Mouse (Mus musculus) forebrain, embryonic 14.5 days (tissue): Measurements from ENCODE around the gene Opn4. TPM values are rescaled to one million over a fixed set of nuclear protein-coding genes. Genes with fewer than 3 reads are reported as not detected.

Experiments
- ATAC-seq: fragments of 200-750 bp; cut with Nextera tagmentation; 2 replicates; pipeline ENCODE4 v1.8.0; 2017; ENCODE audit warnings: mild to moderate bottlenecking, moderate library complexity
- DNase-seq: peaks from one replicate; pipeline ENCODE4 v3.0.0-alpha.2; 2015; ENCODE audit warnings: low spot score
- H3K27ac ChIP-seq: fragments of 300-500 bp; sonication (generic); 2 replicates; pipeline ENCODE4 v1.5.1; 2014; ENCODE audit warnings: low read depth, mild to moderate bottlenecking, control low read depth, low read length, moderate library complexity
- H3K27me3 ChIP-seq: fragments of 300-500 bp; sonication (generic); replicated peaks from 2 replicates; pipeline ENCODE4 v1.6.1; 2014; ENCODE audit warnings: low read length, control low read depth, mixed read lengths; ENCODE audit not compliant: control insufficient read depth, insufficient read depth
- H3K36me3 ChIP-seq: fragments of 300-500 bp; sonication (generic); 2 replicates; pipeline ENCODE4 v1.6.1; 2014; ENCODE audit warnings: low read length, control low read depth; ENCODE audit not compliant: control insufficient read depth, insufficient read depth
- H3K4me1 ChIP-seq: fragments of 300-500 bp; sonication (generic); 2 replicates; pipeline ENCODE4 v1.6.1; 2014; ENCODE audit warnings: antibody characterized with exemption, low read length, control low read depth; ENCODE audit not compliant: control insufficient read depth, insufficient read depth
- H3K4me2 ChIP-seq: fragments of 300-500 bp; sonication (generic); 2 replicates; pipeline ENCODE4 v1.6.1; 2014; ENCODE audit warnings: mild to moderate bottlenecking, control low read depth, low read length
- H3K4me3 ChIP-seq: fragments of 300-500 bp; sonication (generic); 2 replicates; pipeline ENCODE4 v1.5.1; 2014; ENCODE audit warnings: low read depth, low read length, control low read depth
- H3K9ac ChIP-seq: fragments of 300-500 bp; sonication (generic); 2 replicates; pipeline ENCODE4 v1.6.1; 2014; ENCODE audit warnings: mild to moderate bottlenecking, low read length, control low read depth, moderate library complexity
- H3K9me3 ChIP-seq: fragments of 300-500 bp; sonication (generic); replicated peaks from 2 replicates; pipeline ENCODE4 v1.6.1; 2016; ENCODE audit warnings: low read length, control low read depth, mixed read lengths; ENCODE audit not compliant: control insufficient read depth
- WGBS: fragments of 180-500 bp; shearing (Covaris S2); extraction: QIAGEN DNeasy Blood & Tissue Kit; methylation state at CpG from one replicate; pipeline ENCODE4 v1.1.7; 2014; 5-methylcytosine and 5-hydroxymethylcytosine counted together
- polyA plus RNA-seq: library from polyadenylated mRNA; unstranded; fragments of >200 nt; fragmentation: Nextera tagmentation; extraction: Ambion mirVana; gene quantifications from 2 replicates; pipeline ENCODE4 v1.2.1, GENCODE M21; 2014

The Opn4 gene
- polyA plus RNA-seq = not detected in 2 replicates

- Histone ChIP-seq H3K9ac (no peak within 1 kb of the TSS), H3K36me3 (no peaks in the 10 kb centered on the region), H3K4me2 (no peak within 1 kb of the TSS), H3K4me3 (no peak within 1 kb of the TSS), H3K27me3 (no peaks in the 10 kb centered on the region), H3K27ac (no peak within 1 kb of the TSS), H3K4me1 (no peaks in the 10 kb centered on the region), H3K9me3 (no peaks in the 10 kb centered on the region)
- no peak for ATAC-seq
- 63% methylated on average over 8 of the region's 8 CpGs for WGBS
- no peak for DNase-seq
Measured at GRCm38 (mm10) chr14:34599941-34600340, at the start of gene Opn4. Gene Opn4, minus strand, starts transcription at chr14:34600142.

- Histone ChIP-seq H3K4me2 (no peak overlapping the region), H3K36me3 (no peaks in the 10 kb centered on the region), H3K9me3 (no peaks in the 10 kb centered on the region), H3K27ac (no peak overlapping the region), H3K4me3 (no peak overlapping the region), H3K27me3 (no peaks in the 10 kb centered on the region), H3K4me1 (no peaks in the 10 kb centered on the region), H3K9ac (no peak overlapping the region)
- WGBS = 84% methylated on average over 8 of the region's 8 CpGs
- ATAC-seq = no peak
- peak; percentile 14 for DNase-seq
Measured at GRCm38 (mm10) chr14:34647870-34648475, 48.0 kb upstream of the Opn4 start.

- Histone ChIP-seq H3K4me1 (no peaks in the 10 kb centered on the region), H3K36me3 (no peaks in the 10 kb centered on the region), H3K4me2 (no peak overlapping the region), H3K4me3 (no peak overlapping the region), H3K9me3 (no peaks in the 10 kb centered on the region), H3K27ac (no peak overlapping the region), H3K27me3 (no peaks in the 10 kb centered on the region), H3K9ac (no peak overlapping the region)
- WGBS = 83% methylated on average over 7 of the region's 7 CpGs
- ATAC-seq (no peak), DNase-seq (no peak)
Measured at GRCm38 (mm10) chr14:34644140-34644539, 44.2 kb upstream of the Opn4 start.

- no peak overlapping the region for H3K4me3 ChIP-seq
- no peaks in the 10 kb centered on the region for H3K9me3 ChIP-seq
- DNase-seq (no peak), ATAC-seq (no peak)
- no peak overlapping the region for H3K27ac ChIP-seq
- no peak overlapping the region for H3K4me2 ChIP-seq
- H3K27me3 ChIP-seq = no peaks in the 10 kb centered on the region
- no peaks in the 10 kb centered on the region for H3K4me1 ChIP-seq
- WGBS = 87% methylated on average over 6 of the region's 6 CpGs
- H3K36me3 ChIP-seq = no peaks in the 10 kb centered on the region
- H3K9ac ChIP-seq = no peak overlapping the region
Measured at GRCm38 (mm10) chr14:34635721-34636120, 35.8 kb upstream of the Opn4 start.

GRCm38 (mm10) chr14:34635192-34635591, 35.2 kb upstream of the Opn4 start:
- H3K27me3 ChIP-seq = no peaks in the 10 kb centered on the region
- 52% methylated on average over 7 of the region's 7 CpGs for WGBS

GRCm38 (mm10) chr14:34632722-34633448, 32.9 kb upstream of the Opn4 start:
- no peak overlapping the region for H3K27ac ChIP-seq
- ATAC-seq = no peak

More at GRCm38 (mm10) chr14:34635192-34635591, 35.2 kb upstream of the Opn4 start:
- H3K4me2 ChIP-seq = no peak overlapping the region
- no peak overlapping the region for H3K4me3 ChIP-seq
- no peaks in the 10 kb centered on the region for H3K9me3 ChIP-seq
- ATAC-seq (no peak), DNase-seq (no peak)
- no peak overlapping the region for H3K9ac ChIP-seq
- H3K36me3 ChIP-seq = no peaks in the 10 kb centered on the region
- H3K4me1 ChIP-seq = no peaks in the 10 kb centered on the region
- no peak overlapping the region for H3K27ac ChIP-seq

GRCm38 (mm10) chr14:34626824-34627223, 26.9 kb upstream of the Opn4 start:
- Histone ChIP-seq H3K4me3 (no peak overlapping the region), H3K4me1 (no peaks in the 10 kb centered on the region), H3K9ac (no peak overlapping the region), H3K36me3 (no peaks in the 10 kb centered on the region), H3K27ac (no peak overlapping the region), H3K27me3 (no peaks in the 10 kb centered on the region), H3K9me3 (no peaks in the 10 kb centered on the region), H3K4me2 (no peak overlapping the region)
- DNase-seq (no peak), ATAC-seq (no peak)
- 87% methylated on average over 7 of the region's 7 CpGs for WGBS

More at GRCm38 (mm10) chr14:34632722-34633448, 32.9 kb upstream of the Opn4 start:
- Histone ChIP-seq H3K4me2 (no peak overlapping the region), H3K4me3 (no peak overlapping the region), H3K9me3 (no peaks in the 10 kb centered on the region), H3K4me1 (no peaks in the 10 kb centered on the region), H3K9ac (no peak overlapping the region), H3K27me3 (no peaks in the 10 kb centered on the region), H3K36me3 (no peaks in the 10 kb centered on the region)
- no peak for DNase-seq
- WGBS = 76% methylated on average over 10 of the region's 10 CpGs

- H3K27me3 ChIP-seq = no peaks in the 10 kb centered on the region
- no peak overlapping the region for H3K4me3 ChIP-seq
- no peaks in the 10 kb centered on the region for H3K9me3 ChIP-seq
- no peak overlapping the region for H3K4me2 ChIP-seq
- H3K4me1 ChIP-seq = no peaks in the 10 kb centered on the region
- H3K27ac ChIP-seq = no peak overlapping the region
- no peak overlapping the region for H3K9ac ChIP-seq
- ATAC-seq (no peak), DNase-seq (no peak)
- no peaks in the 10 kb centered on the region for H3K36me3 ChIP-seq
- 84% methylated on average over 16 of the region's 16 CpGs for WGBS
Measured at GRCm38 (mm10) chr14:34623531-34624210, 23.7 kb upstream of the Opn4 start.

- 93% methylated on average over 5 of the region's 5 CpGs for WGBS
- Histone ChIP-seq H3K4me2 (no peak overlapping the region), H3K27me3 (no peaks in the 10 kb centered on the region; the same call in 1 of the 2 replicates), H3K36me3 (no peaks in the 10 kb centered on the region), H3K4me1 (no peaks in the 10 kb centered on the region), H3K4me3 (no peak overlapping the region), H3K27ac (no peak overlapping the region), H3K9me3 (no peaks in the 10 kb centered on the region), H3K9ac (no peak overlapping the region)
- no peak for ATAC-seq
- no peak for DNase-seq
Measured at GRCm38 (mm10) chr14:34623074-34623473, 23.1 kb upstream of the Opn4 start.
